Mouse (Mus musculus): Measurements from ENCODE around the gene Atp8a2. TPM values are rescaled to one million over a fixed set of nuclear protein-coding genes. Genes with fewer than 3 reads are reported as not detected.

Gene Atp8a2
- total and polyA plus RNA-seq, 2 experiments from 2014 or later: 43.0 to 81.7 TPM

DNA sequence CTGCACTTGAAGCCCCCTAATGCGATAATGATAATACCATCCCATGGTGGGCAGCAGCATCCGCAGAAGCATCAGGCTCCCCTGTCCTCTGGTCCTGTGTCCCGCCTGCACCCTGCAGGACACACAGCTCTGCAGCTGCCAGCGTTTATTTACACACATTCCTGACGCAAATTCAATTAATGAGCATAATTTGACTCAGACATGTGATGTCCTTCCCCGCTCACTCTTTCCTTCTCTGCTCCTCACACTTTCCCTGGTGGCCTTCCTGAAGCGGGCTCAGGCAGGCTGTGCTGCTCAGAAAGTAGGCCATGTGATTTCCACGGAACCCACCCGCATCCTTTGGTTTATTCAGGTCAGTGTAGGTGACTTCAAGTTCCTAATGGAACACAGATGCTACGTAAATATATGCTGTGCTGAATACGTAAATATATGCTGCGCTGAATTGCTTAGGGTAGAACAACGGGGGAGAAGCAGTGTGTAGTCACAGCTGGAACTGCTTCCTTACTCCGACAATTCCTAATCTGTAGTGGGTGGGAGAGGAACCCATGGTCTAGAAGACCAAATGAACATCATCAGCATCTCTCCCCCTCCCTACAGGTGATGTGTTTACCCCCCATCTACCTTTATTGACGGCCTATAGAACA, 437.7 kb downstream of the Atp8a2 start:
- DNase-seq (ENCODE audit: low spot score) (peak; percentile 46), ATAC-seq (ENCODE audit: low FRiP score) (no peak)
- no peak for TF ChIP-seq CTCF (IDR thresholded peaks at IDR 0.05)
- 55% methylated on average over 15 of the region's 15 CpGs for WGBS
- Histone ChIP-seq H3K27ac (ENCODE audit: low read depth, low read length) (no peak overlapping the region), H3K4me2 (ENCODE audit: low read depth, low read length, poor library complexity, severe bottlenecking) (no peak overlapping the region), H3K36me3 (ENCODE audit: insufficient read depth, low read length) (no peaks in the 10 kb centered on the region), H3K9me3 (ENCODE audit: low read length) (no peaks in the 10 kb centered on the region), H3K9ac (replicated peaks; ENCODE audit: low read length, poor library complexity, severe bottlenecking) (no peak overlapping the region), H3K4me3 (ENCODE audit: low read depth, low read length) (no peak overlapping the region), H3K4me1 (ENCODE audit: insufficient read depth, low read length) (peaks cover 2% of the 10 kb centered on the region; the same call in 1 of the 2 replicates), H3K27me3 (ENCODE audit: insufficient read depth, low read length) (no peaks in the 10 kb centered on the region)

GRCm38 (mm10) chr14:59752401-59752800, 444.6 kb downstream of the Atp8a2 start:
- no peaks in the 10 kb centered on the region for H3K36me3 ChIP-seq (ENCODE audit: insufficient read depth, low read length)
- no peaks in the 10 kb centered on the region for H3K27me3 ChIP-seq (ENCODE audit: insufficient read depth, low read length)
- H3K4me2 ChIP-seq (ENCODE audit: low read depth, low read length, poor library complexity, severe bottlenecking): no peak overlapping the region
- no peaks in the 10 kb centered on the region for H3K4me1 ChIP-seq (ENCODE audit: insufficient read depth, low read length)
- DNase-seq (ENCODE audit: low spot score) (no peak), ATAC-seq (ENCODE audit: low FRiP score) (no peak)
- H3K4me3 ChIP-seq (ENCODE audit: low read depth, low read length): no peak overlapping the region
- no peak overlapping the region for H3K9ac ChIP-seq (replicated peaks; ENCODE audit: low read length, poor library complexity, severe bottlenecking)
- no peak overlapping the region for H3K27ac ChIP-seq (ENCODE audit: low read depth, low read length)
- no peaks in the 10 kb centered on the region for H3K9me3 ChIP-seq (ENCODE audit: low read length)
- no peak for TF ChIP-seq CTCF (IDR thresholded peaks at IDR 0.05)
- WGBS: 91% methylated on average over 3 of the region's 3 CpGs

DNA sequence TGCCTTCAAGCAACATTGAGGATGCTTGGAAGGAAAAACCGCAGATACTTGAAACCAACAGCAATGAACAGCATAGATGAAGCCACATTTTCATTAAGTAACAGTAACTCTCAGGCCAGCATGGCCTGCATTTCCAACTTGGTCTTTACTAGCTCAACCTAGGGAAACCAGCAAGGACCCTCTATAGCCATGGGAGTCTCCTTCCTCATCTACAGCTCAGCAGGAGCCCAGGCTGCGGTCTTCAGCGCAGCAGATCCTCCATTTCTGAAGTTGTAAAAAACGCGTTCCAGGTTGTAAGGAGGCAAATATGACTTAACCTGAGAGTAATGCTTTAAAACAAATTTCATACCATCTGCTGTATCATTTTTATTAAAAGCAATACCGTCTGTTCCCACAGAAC, 447.0 kb downstream of the Atp8a2 start:
- no peak for ATAC-seq (ENCODE audit: low FRiP score)
- WGBS: 85% methylated on average over 6 of the region's 6 CpGs
- H3K9me3 ChIP-seq (ENCODE audit: low read length): no peaks in the 10 kb centered on the region

GRCm38 (mm10) chr14:59745676-59746075, 451.3 kb downstream of the Atp8a2 start:
- Histone ChIP-seq H3K9me3 (ENCODE audit: low read length) (no peaks in the 10 kb centered on the region), H3K4me3 (ENCODE audit: low read depth, low read length) (no peak overlapping the region), H3K4me2 (ENCODE audit: low read depth, low read length, poor library complexity, severe bottlenecking) (no peak overlapping the region), H3K27me3 (ENCODE audit: insufficient read depth, low read length) (no peaks in the 10 kb centered on the region), H3K9ac (replicated peaks; ENCODE audit: low read length, poor library complexity, severe bottlenecking) (no peak overlapping the region), H3K27ac (ENCODE audit: low read depth, low read length) (no peak overlapping the region), H3K4me1 (ENCODE audit: insufficient read depth, low read length) (no peaks in the 10 kb centered on the region), H3K36me3 (ENCODE audit: insufficient read depth, low read length) (no peaks in the 10 kb centered on the region)
- no peak for ATAC-seq (ENCODE audit: low FRiP score)
- TF ChIP-seq CTCF (IDR thresholded peaks at IDR 0.05): no peak
- DNase-seq (ENCODE audit: low spot score): no peak
- WGBS: 55% methylated on average over 4 of the region's 4 CpGs

More for the DNA sequence above, 447.0 kb downstream of the Atp8a2 start:
- no peak overlapping the region for H3K4me3 ChIP-seq (ENCODE audit: low read depth, low read length)
- no peak overlapping the region for H3K27ac ChIP-seq (ENCODE audit: low read depth, low read length)
- H3K4me1 ChIP-seq (ENCODE audit: insufficient read depth, low read length): no peaks in the 10 kb centered on the region
- no peak for DNase-seq (ENCODE audit: low spot score)
- H3K36me3 ChIP-seq (ENCODE audit: insufficient read depth, low read length): no peaks in the 10 kb centered on the region
- no peak for TF ChIP-seq CTCF (IDR thresholded peaks at IDR 0.05)
- H3K27me3 ChIP-seq (ENCODE audit: insufficient read depth, low read length): no peaks in the 10 kb centered on the region
- no peak overlapping the region for H3K9ac ChIP-seq (replicated peaks; ENCODE audit: low read length, poor library complexity, severe bottlenecking)
- no peak overlapping the region for H3K4me2 ChIP-seq (ENCODE audit: low read depth, low read length, poor library complexity, severe bottlenecking)

GRCm38 (mm10) chr14:59741752-59742151, 455.2 kb downstream of the Atp8a2 start:
- TF ChIP-seq CTCF (IDR thresholded peaks at IDR 0.05): no peak
- Histone ChIP-seq H3K27ac (ENCODE audit: low read depth, low read length) (no peak overlapping the region), H3K27me3 (ENCODE audit: insufficient read depth, low read length) (no peaks in the 10 kb centered on the region), H3K4me2 (ENCODE audit: low read depth, low read length, poor library complexity, severe bottlenecking) (no peak overlapping the region), H3K36me3 (ENCODE audit: insufficient read depth, low read length) (no peaks in the 10 kb centered on the region), H3K9ac (replicated peaks; ENCODE audit: low read length, poor library complexity, severe bottlenecking) (no peak overlapping the region), H3K9me3 (ENCODE audit: low read length) (no peaks in the 10 kb centered on the region), H3K4me1 (ENCODE audit: insufficient read depth, low read length) (0 out of 2 replicates have a peak, but pooled peaks cover 2% of the 10 kb centered on the region), H3K4me3 (ENCODE audit: low read depth, low read length) (no peak overlapping the region)
- ATAC-seq (ENCODE audit: low FRiP score) (no peak), DNase-seq (ENCODE audit: low spot score) (no peak)
- WGBS: 94% methylated on average over 5 of the region's 5 CpGs

DNA sequence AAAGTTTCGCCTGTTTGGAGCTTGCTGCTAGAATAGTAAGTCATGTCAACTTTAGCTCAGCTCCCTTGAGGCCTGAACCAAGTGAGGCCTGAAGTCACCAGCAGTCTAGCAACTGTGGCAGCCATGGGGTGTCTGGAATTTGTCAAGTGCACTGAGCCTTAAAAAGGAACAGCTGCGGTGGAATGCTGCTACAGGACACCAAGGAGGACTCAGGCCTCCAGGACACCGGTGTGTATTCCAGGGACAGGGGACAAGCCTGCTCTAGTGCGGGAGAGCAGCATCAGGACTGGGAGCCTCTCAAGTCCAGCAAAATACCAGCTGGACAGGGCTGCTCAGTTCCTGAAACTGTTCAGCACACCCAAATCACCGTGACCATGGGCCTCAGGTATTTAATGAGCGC, 457.5 kb downstream of the Atp8a2 start:
- 60% methylated on average over 6 of the region's 6 CpGs for WGBS

More for the DNA sequence above, 457.5 kb downstream of the Atp8a2 start:
- ATAC-seq (ENCODE audit: low FRiP score) (no peak), DNase-seq (ENCODE audit: low spot score) (no peak)
- no peaks in the 10 kb centered on the region for H3K36me3 ChIP-seq (ENCODE audit: insufficient read depth, low read length)
- no peak overlapping the region for H3K4me3 ChIP-seq (ENCODE audit: low read depth, low read length)
- TF ChIP-seq CTCF (IDR thresholded peaks at IDR 0.05): no peak
- H3K4me2 ChIP-seq (ENCODE audit: low read depth, low read length, poor library complexity, severe bottlenecking): no peak overlapping the region
- H3K9me3 ChIP-seq (ENCODE audit: low read length): no peaks in the 10 kb centered on the region
- no peak overlapping the region for H3K27ac ChIP-seq (ENCODE audit: low read depth, low read length)
- H3K9ac ChIP-seq (replicated peaks; ENCODE audit: low read length, poor library complexity, severe bottlenecking): no peak overlapping the region
- H3K4me1 ChIP-seq (ENCODE audit: insufficient read depth, low read length): 0 out of 2 replicates have a peak, but pooled peaks cover 5% of the 10 kb centered on the region
- no peaks in the 10 kb centered on the region for H3K27me3 ChIP-seq (ENCODE audit: insufficient read depth, low read length)
